Mouse (Mus musculus): ENCODE results near the gene Ccnd3. TPM values are rescaled to one million over a fixed set of nuclear protein-coding genes. Genes with fewer than 3 reads are reported as not detected.
"Not testable (repeated sequence)": the region's sequence is repeated elsewhere in the genome, so short reads cannot be mapped to it uniquely, and the experiment has no call there.

Gene Ccnd3
- polyA plus RNA-seq, 1 experiment from 2014 or later: 60.6 TPM

- peaks cover 18% of the 10 kb centered on the region for H3K36me3 ChIP-seq (ENCODE audit: control insufficient read depth, insufficient read depth, low read length)
- H3K9me3 ChIP-seq (replicated peaks; ENCODE audit: control insufficient read depth, low read length): no peaks in the 10 kb centered on the region
- peak overlapping the region; percentile 75 for H3K9ac ChIP-seq (ENCODE audit: low read length)
- no peaks in the 10 kb centered on the region for H3K27me3 ChIP-seq (replicated peaks; ENCODE audit: control insufficient read depth, insufficient read depth, low read length)
- DNase-seq (ENCODE audit: low spot score) (peak; percentile 64), ATAC-seq (peak; percentile 8)
- peak overlapping the region; percentile 81 for H3K27ac ChIP-seq (ENCODE audit: low read depth, low read length)
- WGBS: under 1% methylated on average over 20 of the region's 21 CpGs
- peak overlapping the region; percentile 98 for H3K4me2 ChIP-seq (ENCODE audit: low read length)
- H3K4me3 ChIP-seq (ENCODE audit: low read depth, low read length): peak overlapping the region; percentile 64
- peaks cover 15% of the 10 kb centered on the region for H3K4me1 ChIP-seq (ENCODE audit: control insufficient read depth, insufficient read depth, low read length)
Observed at GRCm38 (mm10) chr17:47595248-47596161, 90.7 kb downstream of the Ccnd3 start.

- WGBS: 14% methylated on average over 6 of the region's 6 CpGs
- no peaks in the 10 kb centered on the region for H3K27me3 ChIP-seq (replicated peaks; ENCODE audit: control insufficient read depth, insufficient read depth, low read length)
- no peaks in the 10 kb centered on the region for H3K9me3 ChIP-seq (replicated peaks; ENCODE audit: control insufficient read depth, low read length)
- peak overlapping the region; percentile 81 for H3K27ac ChIP-seq (ENCODE audit: low read depth, low read length)
- ATAC-seq (no peak), DNase-seq (ENCODE audit: low spot score) (no peak)
- H3K4me1 ChIP-seq (ENCODE audit: control insufficient read depth, insufficient read depth, low read length): peaks cover 15% of the 10 kb centered on the region
- H3K36me3 ChIP-seq (ENCODE audit: control insufficient read depth, insufficient read depth, low read length): peaks cover 26% of the 10 kb centered on the region
- H3K9ac ChIP-seq (ENCODE audit: low read length): peak overlapping the region; percentile 75
- H3K4me2 ChIP-seq (ENCODE audit: low read length): peak overlapping the region; percentile 98; the same call in 1 of the 2 replicates
- H3K4me3 ChIP-seq (ENCODE audit: low read depth, low read length): no peak overlapping the region
Observed at GRCm38 (mm10) chr17:47596162-47596838, 91.4 kb downstream of the Ccnd3 start.

GRCm38 (mm10) chr17:47596839-47597164 is 92.0 kb downstream of the Ccnd3 start:
- no peak overlapping the region; the same call in 1 of the 2 replicates for H3K27ac ChIP-seq (ENCODE audit: low read depth, low read length)
- H3K36me3 ChIP-seq (ENCODE audit: control insufficient read depth, insufficient read depth, low read length): peaks cover 31% of the 10 kb centered on the region
- H3K4me2 ChIP-seq (ENCODE audit: low read length): no peak overlapping the region; the same call in 1 of the 2 replicates
- ATAC-seq (no peak), DNase-seq (ENCODE audit: low spot score) (no peak)
- WGBS: 59% methylated on average over 5 of the region's 5 CpGs
- no peaks in the 10 kb centered on the region for H3K9me3 ChIP-seq (replicated peaks; ENCODE audit: control insufficient read depth, low read length)
- no peaks in the 10 kb centered on the region for H3K27me3 ChIP-seq (replicated peaks; ENCODE audit: control insufficient read depth, insufficient read depth, low read length)
- no peak overlapping the region; the same call in 1 of the 2 replicates for H3K9ac ChIP-seq (ENCODE audit: low read length)
- H3K4me1 ChIP-seq (ENCODE audit: control insufficient read depth, insufficient read depth, low read length): peaks cover 15% of the 10 kb centered on the region
- H3K4me3 ChIP-seq (ENCODE audit: low read depth, low read length): no peak overlapping the region

- H3K27ac ChIP-seq (ENCODE audit: low read depth, low read length): no peak overlapping the region
- H3K27me3 ChIP-seq (replicated peaks; ENCODE audit: control insufficient read depth, insufficient read depth, low read length): no peaks in the 10 kb centered on the region
- no peak overlapping the region for H3K9ac ChIP-seq (ENCODE audit: low read length)
- no peaks in the 10 kb centered on the region for H3K9me3 ChIP-seq (replicated peaks; ENCODE audit: control insufficient read depth, low read length)
- H3K4me2 ChIP-seq (ENCODE audit: low read length): no peak overlapping the region
- peaks cover 15% of the 10 kb centered on the region for H3K4me1 ChIP-seq (ENCODE audit: control insufficient read depth, insufficient read depth, low read length)
- DNase-seq (ENCODE audit: low spot score): no peak
- H3K36me3 ChIP-seq (ENCODE audit: control insufficient read depth, insufficient read depth, low read length): peaks cover 36% of the 10 kb centered on the region
- WGBS: 62% methylated on average over 13 of the region's 13 CpGs
- ATAC-seq: no peak
- no peak overlapping the region for H3K4me3 ChIP-seq (ENCODE audit: low read depth, low read length)
Observed at GRCm38 (mm10) chr17:47597261-47597660, 92.4 kb downstream of the Ccnd3 start.

GRCm38 (mm10) chr17:47597838-47598579 is 93.2 kb downstream of the Ccnd3 start:
- WGBS: 21% methylated on average over 10 of the region's 10 CpGs
- 0 out of 2 replicates have a peak, but pooled peaks have one; percentile 13 for ATAC-seq

GRCm38 (mm10) chr17:47598580-47599304 is 93.9 kb downstream of the Ccnd3 start:
- Histone ChIP-seq H3K36me3 (ENCODE audit: control insufficient read depth, insufficient read depth, low read length) (peaks cover 47% of the 10 kb centered on the region), H3K4me1 (ENCODE audit: control insufficient read depth, insufficient read depth, low read length) (peaks cover 15% of the 10 kb centered on the region)
- H3K4me3 ChIP-seq (ENCODE audit: low read depth, low read length); ATAC-seq; H3K9me3 ChIP-seq (replicated peaks; ENCODE audit: control insufficient read depth, low read length); H3K27ac ChIP-seq (ENCODE audit: low read depth, low read length); H3K4me2 ChIP-seq (ENCODE audit: low read length); H3K9ac ChIP-seq (ENCODE audit: low read length); DNase-seq (ENCODE audit: low spot score); H3K27me3 ChIP-seq (replicated peaks; ENCODE audit: control insufficient read depth, insufficient read depth, low read length): not testable (repeated sequence)
- 84% methylated on average over 10 of the region's 10 CpGs for WGBS

More at GRCm38 (mm10) chr17:47597838-47598579, 93.2 kb downstream of the Ccnd3 start:
- peak; percentile 60 for DNase-seq (ENCODE audit: low spot score)
- peaks cover 43% of the 10 kb centered on the region for H3K36me3 ChIP-seq (ENCODE audit: control insufficient read depth, insufficient read depth, low read length)
- peaks cover 15% of the 10 kb centered on the region for H3K4me1 ChIP-seq (ENCODE audit: control insufficient read depth, insufficient read depth, low read length)
- H3K27ac ChIP-seq (ENCODE audit: low read depth, low read length): no peak overlapping the region
- H3K9ac ChIP-seq (ENCODE audit: low read length): no peak overlapping the region
- no peak overlapping the region for H3K4me2 ChIP-seq (ENCODE audit: low read length)
- no peaks in the 10 kb centered on the region for H3K27me3 ChIP-seq (replicated peaks; ENCODE audit: control insufficient read depth, insufficient read depth, low read length)
- H3K4me3 ChIP-seq (ENCODE audit: low read depth, low read length): no peak overlapping the region
- no peaks in the 10 kb centered on the region for H3K9me3 ChIP-seq (replicated peaks; ENCODE audit: control insufficient read depth, low read length)

GRCm38 (mm10) chr17:47599511-47600297 is 94.9 kb downstream of the Ccnd3 start:
- no peak overlapping the region for H3K4me3 ChIP-seq (ENCODE audit: low read depth, low read length)
- no peak overlapping the region for H3K4me2 ChIP-seq (ENCODE audit: low read length)
- no peaks in the 10 kb centered on the region for H3K27me3 ChIP-seq (replicated peaks; ENCODE audit: control insufficient read depth, insufficient read depth, low read length)
- ATAC-seq (no peak), DNase-seq (ENCODE audit: low spot score) (no peak)
- no peaks in the 10 kb centered on the region for H3K9me3 ChIP-seq (replicated peaks; ENCODE audit: control insufficient read depth, low read length)
- H3K9ac ChIP-seq (ENCODE audit: low read length): no peak overlapping the region
- H3K4me1 ChIP-seq (ENCODE audit: control insufficient read depth, insufficient read depth, low read length): peaks cover 15% of the 10 kb centered on the region
- WGBS: 80% methylated on average over 11 of the region's 11 CpGs
- H3K36me3 ChIP-seq (ENCODE audit: control insufficient read depth, insufficient read depth, low read length): peaks cover 57% of the 10 kb centered on the region
- H3K27ac ChIP-seq (ENCODE audit: low read depth, low read length): no peak overlapping the region
